Mouse (Mus musculus) colon, adult 2 months (tissue): Measurements from ENCODE around the gene Vmn1r211. TPM values are rescaled to one million over a fixed set of nuclear protein-coding genes. Genes with fewer than 3 reads are reported as not detected.

Experiments
- polyA plus RNA-seq: library from polyadenylated mRNA; depleted of rRNA; stranded (reverse); fragments of >200 nt; gene quantifications from 2 replicates; pipeline ENCODE4 v1.2.3, GENCODE M21; 2012; rRNA removed

Gene Vmn1r211
- not detected in 2 replicates for polyA plus RNA-seq

DNA sequence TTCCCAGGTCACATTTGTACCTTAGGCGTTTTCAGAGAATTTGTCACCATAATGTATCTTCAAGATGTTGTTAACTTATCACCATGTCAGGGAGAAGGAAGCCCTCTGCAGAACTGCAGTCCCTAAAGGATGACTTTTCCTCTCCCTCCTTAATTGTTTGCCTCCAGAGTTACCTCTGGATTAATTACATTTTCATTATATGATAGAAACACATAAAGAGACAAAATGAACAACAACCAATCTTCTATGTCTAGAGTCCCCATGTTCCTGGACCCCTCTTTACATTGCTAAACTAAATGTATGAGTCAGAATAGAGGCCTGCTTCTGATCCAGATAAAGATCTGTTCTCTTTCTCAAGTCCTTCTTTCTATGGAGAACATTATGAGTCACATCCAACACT lies at the start of gene Vmn1r211:
TSS of gene Vmn1r211 (minus strand) at position 101 of the 400 bp plus-strand sequence.

DNA sequence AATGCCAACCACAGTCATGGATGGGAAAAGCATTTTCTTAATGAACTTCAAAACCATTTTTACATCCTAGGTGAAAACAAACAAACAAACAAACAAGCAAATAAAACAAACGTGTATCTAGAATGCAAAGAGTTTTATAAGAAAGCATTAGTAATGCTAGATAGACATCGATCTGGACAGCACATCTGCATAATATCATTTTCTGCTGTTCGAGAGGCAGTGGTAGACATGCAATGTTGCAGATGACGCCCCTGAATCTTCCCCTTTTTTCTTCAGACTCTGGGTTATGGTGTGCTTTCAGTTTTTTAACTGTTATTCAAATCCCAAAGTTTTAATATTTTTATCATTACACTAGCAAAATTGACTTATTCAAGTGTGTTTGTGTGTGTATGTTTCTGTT lies 26.7 kb upstream of the Vmn1r211 start, which contains the start of gene Vmn1r212:
TSS of gene Vmn1r212 (minus strand) at position 101 of the 400 bp plus-strand sequence.

DNA sequence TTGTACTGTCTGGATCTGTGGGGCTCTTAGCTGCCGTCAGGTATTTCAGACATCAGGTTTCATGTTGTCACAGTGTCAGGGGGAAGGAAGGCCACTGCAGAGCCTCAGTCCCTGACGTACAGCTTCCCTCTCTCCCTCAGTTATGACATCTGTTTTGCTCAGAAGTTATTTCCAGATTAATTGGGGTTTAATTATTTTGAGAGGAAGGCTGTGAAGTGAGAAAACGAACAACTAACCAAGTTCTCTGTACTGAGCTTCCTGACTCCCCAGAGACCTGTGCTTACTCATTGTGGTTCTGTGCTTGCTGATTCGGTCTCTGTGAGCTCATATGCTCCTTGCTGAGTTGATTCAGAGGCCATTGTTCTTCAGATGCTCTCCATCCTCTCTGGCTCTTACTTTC lies 26.1 kb downstream of the Vmn1r211 start, which contains the start of gene Vmn1r210:
TSS of gene Vmn1r210 (minus strand) at position 101 of the 400 bp plus-strand sequence.

DNA sequence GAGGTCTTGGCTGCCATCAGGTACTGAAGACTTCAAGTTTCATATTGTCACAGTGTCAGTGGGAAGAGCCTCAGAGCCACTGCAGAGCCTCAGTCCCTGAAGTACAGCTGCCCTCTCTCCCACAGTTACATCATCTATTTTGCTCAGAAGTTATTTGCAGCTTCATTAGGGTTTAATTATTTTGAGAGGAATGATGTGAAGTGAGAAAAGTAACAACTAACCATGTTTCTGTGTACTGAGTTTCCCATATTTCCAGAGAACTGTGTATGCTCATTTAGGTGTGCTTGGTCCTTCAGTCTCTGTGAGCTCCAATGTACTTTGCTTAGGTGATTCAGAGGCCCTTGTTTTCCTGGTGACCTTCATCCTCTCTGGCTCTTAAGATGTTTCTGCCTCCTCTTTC lies 47.8 kb downstream of the Vmn1r211 start, which contains the start of gene Vmn1r209:
TSS of gene Vmn1r209 (minus strand) at position 101 of the 400 bp plus-strand sequence.

Other genes starting within 250 kb of the Vmn1r211 start
- gene Vmn1r206, start 233.3 kb downstream of the Vmn1r211 start, polyA plus RNA-seq: not detected in 2 replicates
- not detected in 2 replicates for gene Vmn1r207-ps, start 127.9 kb downstream of the Vmn1r211 start, polyA plus RNA-seq
- not detected in 2 replicates for gene Vmn1r208, start 80.2 kb downstream of the Vmn1r211 start, polyA plus RNA-seq
- not detected in 2 replicates for gene Vmn1r209, start 47.9 kb downstream of the Vmn1r211 start, polyA plus RNA-seq
- gene Vmn1r210, start 26.2 kb downstream of the Vmn1r211 start, polyA plus RNA-seq: not detected in 2 replicates
- not detected in 2 replicates for gene Vmn1r212, start 26.6 kb upstream of the Vmn1r211 start, polyA plus RNA-seq
- not detected in 2 replicates for gene Vmn1r213, start 150.1 kb upstream of the Vmn1r211 start, polyA plus RNA-seq
- gene Vmn1r214, start 172.9 kb upstream of the Vmn1r211 start, polyA plus RNA-seq: not detected in 2 replicates
- gene Vmn1r215, start 210.5 kb upstream of the Vmn1r211 start, polyA plus RNA-seq: not detected in 2 replicates